Mouse (Mus musculus): Measurements from ENCODE around the gene Ltbp1. TPM values are rescaled to one million over a fixed set of nuclear protein-coding genes. Genes with fewer than 3 reads are reported as not detected.

Ltbp1 gene
- total RNA-seq, 2 experiments from 2014 or later, result 66.6 to 69.0 TPM

- intact Hi-C loops (cut with DNase I), result no loop called here
- no peak for DNase-seq
Measured at GRCm38 (mm10) chr17:75206281-75206680, 200.9 kb downstream of the Ltbp1 start.

- no peak for DNase-seq
- intact Hi-C loops (cut with DNase I), result no loop called here
Measured at GRCm38 (mm10) chr17:75208164-75208698, 202.9 kb downstream of the Ltbp1 start.

- DNase-seq, result no peak
- intact Hi-C loops (cut with DNase I), result no loop called here
Measured at GRCm38 (mm10) chr17:75210526-75210925, 205.2 kb downstream of the Ltbp1 start.

- no peak for DNase-seq
- intact Hi-C loops (cut with DNase I), result no loop called here
Measured at GRCm38 (mm10) chr17:75216362-75216761, 211.0 kb downstream of the Ltbp1 start.

- DNase-seq, result no peak
- intact Hi-C loops (cut with DNase I), result no loop called here
Measured at GRCm38 (mm10) chr17:75218700-75219099, 213.3 kb downstream of the Ltbp1 start.

GRCm38 (mm10) chr17:75228321-75228720, 223.0 kb downstream of the Ltbp1 start:
- intact Hi-C loops (cut with DNase I), result no loop called here
- no peak for DNase-seq

- no peak for DNase-seq
Measured at GRCm38 (mm10) chr17:75233206-75233605, 227.8 kb downstream of the Ltbp1 start.

GRCm38 (mm10) chr17:75233923-75234322, 228.6 kb downstream of the Ltbp1 start:
- intact Hi-C loops (cut with DNase I), result no loop called here
- no peak for DNase-seq

More at GRCm38 (mm10) chr17:75233206-75233605, 227.8 kb downstream of the Ltbp1 start:
- intact Hi-C loops (cut with DNase I), result no loop called here

- DNase-seq, result peak; percentile 31 to 33
- intact Hi-C loops (cut with DNase I), result no loop called here
Measured at GRCm38 (mm10) chr17:75235781-75236180, 230.4 kb downstream of the Ltbp1 start.

- no peak for DNase-seq
- intact Hi-C loops (cut with DNase I), result no loop called here
Measured at GRCm38 (mm10) chr17:75236543-75236942, 231.2 kb downstream of the Ltbp1 start.

- intact Hi-C loops (cut with DNase I), result no loop called here
- no peak for DNase-seq
Measured at GRCm38 (mm10) chr17:75237456-75237855, 232.1 kb downstream of the Ltbp1 start.

- no peak for DNase-seq
- intact Hi-C loops (cut with DNase I), result no loop called here
Measured at GRCm38 (mm10) chr17:75238655-75239054, 233.3 kb downstream of the Ltbp1 start.

GRCm38 (mm10) chr17:75239545-75239944, 234.2 kb downstream of the Ltbp1 start:
- intact Hi-C loops (cut with DNase I), result no loop called here
- no peak for DNase-seq

GRCm38 (mm10) chr17:75242086-75242485, 236.7 kb downstream of the Ltbp1 start:
- intact Hi-C loops (cut with DNase I), result no loop called here
- no peak for DNase-seq

GRCm38 (mm10) chr17:75243221-75243620, 237.9 kb downstream of the Ltbp1 start:
- DNase-seq, result no peak
- intact Hi-C loops (cut with DNase I), result no loop called here

GRCm38 (mm10) chr17:75244148-75244547, 238.8 kb downstream of the Ltbp1 start:
- DNase-seq, result no peak
- intact Hi-C loops (cut with DNase I), result no loop called here

- DNase-seq, result no peak
- intact Hi-C loops (cut with DNase I), result no loop called here
Measured at GRCm38 (mm10) chr17:75245085-75245484, 239.7 kb downstream of the Ltbp1 start.

- no peak for DNase-seq
- intact Hi-C loops (cut with DNase I), result no loop called here
Measured at GRCm38 (mm10) chr17:75248632-75249031, 243.3 kb downstream of the Ltbp1 start.

GRCm38 (mm10) chr17:75250571-75250970, 245.2 kb downstream of the Ltbp1 start:
- intact Hi-C loops (cut with DNase I), result no loop called here
- DNase-seq, result no peak

GRCm38 (mm10) chr17:75251094-75251493, 245.7 kb downstream of the Ltbp1 start:
- no peak for DNase-seq
- intact Hi-C loops (cut with DNase I), result no loop called here

- intact Hi-C loops (cut with DNase I), result no loop called here
- no peak for DNase-seq
Measured at GRCm38 (mm10) chr17:75252540-75252939, 247.2 kb downstream of the Ltbp1 start.

GRCm38 (mm10) chr17:75254909-75255308, 249.5 kb downstream of the Ltbp1 start:
- DNase-seq, result no peak
- intact Hi-C loops (cut with DNase I), result no loop called here

GRCm38 (mm10) chr17:75255967-75256366, 250.6 kb downstream of the Ltbp1 start:
- intact Hi-C loops (cut with DNase I), result no loop called here
- no peak for DNase-seq

All from heart, postnatal 10 days (tissue).